Mouse (Mus musculus): ENCODE measurements around the gene Sqstm1. TPM values are rescaled to one million over a fixed set of nuclear protein-coding genes. Genes with fewer than 3 reads are reported as not detected.
A peak's percentile ranks its signal among the peaks of the same experiment; 100 is the strongest.

Gene Sqstm1
- polyA plus RNA-seq, 1 experiment from 2014 or later = 261 TPM

- no peaks in the 10 kb centered on the region for H3K27me3 ChIP-seq (ENCODE audit: control insufficient read depth, insufficient read depth, low read length)
- 69% methylated on average over 5 of the region's 5 CpGs for WGBS
- no peak overlapping the region for H3K27ac ChIP-seq (ENCODE audit: low read length)
- H3K36me3 ChIP-seq (ENCODE audit: control insufficient read depth, insufficient read depth) = no peaks in the 10 kb centered on the region
- no peak overlapping the region for H3K4me2 ChIP-seq (ENCODE audit: low read depth, low read length)
- no peaks in the 10 kb centered on the region for H3K4me1 ChIP-seq (ENCODE audit: control insufficient read depth, insufficient read depth, low read length)
- no peak overlapping the region for H3K4me3 ChIP-seq (ENCODE audit: low read length)
- ATAC-seq (replicated peaks; ENCODE audit: extremely low read depth, insufficient read depth, low FRiP score) = no peak
- H3K9me3 ChIP-seq (replicated peaks; ENCODE audit: control insufficient read depth, low read length) = no peaks in the 10 kb centered on the region
- H3K9ac ChIP-seq (ENCODE audit: low read length) = no peak overlapping the region
Measured at GRCm38 (mm10) chr11:50245269-50245668, 34.6 kb upstream of the Sqstm1 start.

- H3K27ac ChIP-seq (ENCODE audit: low read length) = no peak overlapping the region
- H3K4me2 ChIP-seq (ENCODE audit: low read depth, low read length) = no peak overlapping the region
- H3K36me3 ChIP-seq (ENCODE audit: control insufficient read depth, insufficient read depth) = no peaks in the 10 kb centered on the region
- H3K9ac ChIP-seq (ENCODE audit: low read length) = no peak overlapping the region
- no peaks in the 10 kb centered on the region; the same call in 1 of the 2 replicates for H3K27me3 ChIP-seq (ENCODE audit: control insufficient read depth, insufficient read depth, low read length)
- WGBS = 69% methylated on average over 6 of the region's 6 CpGs
- no peak overlapping the region for H3K4me3 ChIP-seq (ENCODE audit: low read length)
- no peaks in the 10 kb centered on the region for H3K4me1 ChIP-seq (ENCODE audit: control insufficient read depth, insufficient read depth, low read length)
- ATAC-seq (replicated peaks; ENCODE audit: extremely low read depth, insufficient read depth, low FRiP score) = no peak
- H3K9me3 ChIP-seq (replicated peaks; ENCODE audit: control insufficient read depth, low read length) = no peaks in the 10 kb centered on the region
Measured at GRCm38 (mm10) chr11:50243926-50244325, 33.3 kb upstream of the Sqstm1 start.

GRCm38 (mm10) chr11:50240235-50240911 is 29.7 kb upstream of the Sqstm1 start:
- Histone ChIP-seq H3K4me1 (ENCODE audit: control insufficient read depth, insufficient read depth, low read length) (peaks cover 16% of the 10 kb centered on the region), H3K9me3 (replicated peaks; ENCODE audit: control insufficient read depth, low read length) (no peaks in the 10 kb centered on the region), H3K4me3 (ENCODE audit: low read length) (no peak overlapping the region), H3K27ac (ENCODE audit: low read length) (no peak overlapping the region), H3K36me3 (ENCODE audit: control insufficient read depth, insufficient read depth) (no peaks in the 10 kb centered on the region), H3K27me3 (ENCODE audit: control insufficient read depth, insufficient read depth, low read length) (peaks cover 19% of the 10 kb centered on the region), H3K4me2 (ENCODE audit: low read depth, low read length) (no peak overlapping the region), H3K9ac (ENCODE audit: low read length) (no peak overlapping the region)
- ATAC-seq (replicated peaks; ENCODE audit: extremely low read depth, insufficient read depth, low FRiP score) = no peak; the same call in 1 of the 2 replicates
- WGBS = 79% methylated on average over 7 of the region's 7 CpGs

- no peaks in the 10 kb centered on the region for H3K9me3 ChIP-seq (replicated peaks; ENCODE audit: control insufficient read depth, low read length)
- H3K4me1 ChIP-seq (ENCODE audit: control insufficient read depth, insufficient read depth, low read length) = peaks cover 16% of the 10 kb centered on the region
- peaks cover 19% of the 10 kb centered on the region for H3K27me3 ChIP-seq (ENCODE audit: control insufficient read depth, insufficient read depth, low read length)
- H3K27ac ChIP-seq (ENCODE audit: low read length) = no peak overlapping the region
- no peak overlapping the region for H3K4me3 ChIP-seq (ENCODE audit: low read length)
- WGBS = 84% methylated on average over 9 of the region's 9 CpGs
- H3K9ac ChIP-seq (ENCODE audit: low read length) = no peak overlapping the region
- H3K4me2 ChIP-seq (ENCODE audit: low read depth, low read length) = no peak overlapping the region
- peaks cover 9% of the 10 kb centered on the region for H3K36me3 ChIP-seq (ENCODE audit: control insufficient read depth, insufficient read depth)
- ATAC-seq (replicated peaks; ENCODE audit: extremely low read depth, insufficient read depth, low FRiP score) = no peak
Measured at GRCm38 (mm10) chr11:50238821-50239791, 28.5 kb upstream of the Sqstm1 start.

GRCm38 (mm10) chr11:50238324-50238723 is 27.7 kb upstream of the Sqstm1 start, which contains the start of gene Ltc4s:
Gene Ltc4s, minus strand, starts transcription at chr11:50238616.
- no peak for ATAC-seq (replicated peaks; ENCODE audit: extremely low read depth, insufficient read depth, low FRiP score)
- no peak within 1 kb of the TSS for H3K27ac ChIP-seq (ENCODE audit: low read length)
- WGBS = 30% methylated on average over 10 of the region's 10 CpGs
- H3K9ac ChIP-seq (ENCODE audit: low read length) = no peak within 1 kb of the TSS
- H3K36me3 ChIP-seq (ENCODE audit: control insufficient read depth, insufficient read depth) = peaks cover 17% of the 10 kb centered on the region
- peak within 1 kb of the TSS; percentile 68 for H3K4me3 ChIP-seq (ENCODE audit: low read length)
- H3K9me3 ChIP-seq (replicated peaks; ENCODE audit: control insufficient read depth, low read length) = no peaks in the 10 kb centered on the region
- peak within 1 kb of the TSS; percentile 84 for H3K4me2 ChIP-seq (ENCODE audit: low read depth, low read length)
- H3K4me1 ChIP-seq (ENCODE audit: control insufficient read depth, insufficient read depth, low read length) = peaks cover 16% of the 10 kb centered on the region
- peaks cover 19% of the 10 kb centered on the region for H3K27me3 ChIP-seq (ENCODE audit: control insufficient read depth, insufficient read depth, low read length)

GRCm38 (mm10) chr11:50236937-50237835 is 26.6 kb upstream of the Sqstm1 start:
- peaks cover 16% of the 10 kb centered on the region for H3K4me1 ChIP-seq (ENCODE audit: control insufficient read depth, insufficient read depth, low read length)
- no peaks in the 10 kb centered on the region for H3K9me3 ChIP-seq (replicated peaks; ENCODE audit: control insufficient read depth, low read length)
- H3K4me3 ChIP-seq (ENCODE audit: low read length) = peak overlapping the region; percentile 68
- ATAC-seq (replicated peaks; ENCODE audit: extremely low read depth, insufficient read depth, low FRiP score) = peak; percentile 12; the same call in 1 of the 2 replicates
- H3K27ac ChIP-seq (ENCODE audit: low read length) = no peak overlapping the region
- H3K27me3 ChIP-seq (ENCODE audit: control insufficient read depth, insufficient read depth, low read length) = peaks cover 19% of the 10 kb centered on the region
- WGBS = 4% methylated on average over 66 of the region's 66 CpGs
- peak overlapping the region; percentile 64 for H3K9ac ChIP-seq (ENCODE audit: low read length)
- peaks cover 27% of the 10 kb centered on the region for H3K36me3 ChIP-seq (ENCODE audit: control insufficient read depth, insufficient read depth)
- H3K4me2 ChIP-seq (ENCODE audit: low read depth, low read length) = peak overlapping the region; percentile 84

- Histone ChIP-seq H3K36me3 (ENCODE audit: control insufficient read depth, insufficient read depth) (peaks cover 34% of the 10 kb centered on the region), H3K4me2 (ENCODE audit: low read depth, low read length) (peak overlapping the region; percentile 84), H3K27me3 (ENCODE audit: control insufficient read depth, insufficient read depth, low read length) (peaks cover 19% of the 10 kb centered on the region), H3K27ac (ENCODE audit: low read length) (no peak overlapping the region), H3K4me3 (ENCODE audit: low read length) (peak overlapping the region; percentile 68), H3K4me1 (ENCODE audit: control insufficient read depth, insufficient read depth, low read length) (peaks cover 16% of the 10 kb centered on the region), H3K9me3 (replicated peaks; ENCODE audit: control insufficient read depth, low read length) (no peaks in the 10 kb centered on the region), H3K9ac (ENCODE audit: low read length) (peak overlapping the region; percentile 73)
- WGBS = under 1% methylated on average over 25 of the region's 27 CpGs
- ATAC-seq (replicated peaks; ENCODE audit: extremely low read depth, insufficient read depth, low FRiP score) = peak; percentile 85
Measured at GRCm38 (mm10) chr11:50236540-50236936, 25.9 kb upstream of the Sqstm1 start.

- Histone ChIP-seq H3K4me1 (ENCODE audit: control insufficient read depth, insufficient read depth, low read length) (peaks cover 23% of the 10 kb centered on the region), H3K9me3 (replicated peaks; ENCODE audit: control insufficient read depth, low read length) (no peaks in the 10 kb centered on the region), H3K27ac (ENCODE audit: low read length) (no peak overlapping the region), H3K27me3 (ENCODE audit: control insufficient read depth, insufficient read depth, low read length) (peaks cover 19% of the 10 kb centered on the region), H3K36me3 (ENCODE audit: control insufficient read depth, insufficient read depth) (peaks cover 34% of the 10 kb centered on the region), H3K4me3 (ENCODE audit: low read length) (no peak overlapping the region), H3K9ac (ENCODE audit: low read length) (no peak overlapping the region), H3K4me2 (ENCODE audit: low read depth, low read length) (no peak overlapping the region)
- ATAC-seq (replicated peaks; ENCODE audit: extremely low read depth, insufficient read depth, low FRiP score) = no peak
- WGBS = 93% methylated on average over 25 of the region's 25 CpGs
Measured at GRCm38 (mm10) chr11:50234606-50235005, 24.0 kb upstream of the Sqstm1 start.

All from heart, embryonic 16.5 days (tissue).